Mouse (Mus musculus): Measurements from ENCODE around the gene Dkk3.

Dkk3 gene

GRCm38 (mm10) chr7:112158942-112159341, at the start of gene Dkk3:
Gene Dkk3 (minus strand): TSS chr7:112159057.
- DNase-seq, result no peak

DNA sequence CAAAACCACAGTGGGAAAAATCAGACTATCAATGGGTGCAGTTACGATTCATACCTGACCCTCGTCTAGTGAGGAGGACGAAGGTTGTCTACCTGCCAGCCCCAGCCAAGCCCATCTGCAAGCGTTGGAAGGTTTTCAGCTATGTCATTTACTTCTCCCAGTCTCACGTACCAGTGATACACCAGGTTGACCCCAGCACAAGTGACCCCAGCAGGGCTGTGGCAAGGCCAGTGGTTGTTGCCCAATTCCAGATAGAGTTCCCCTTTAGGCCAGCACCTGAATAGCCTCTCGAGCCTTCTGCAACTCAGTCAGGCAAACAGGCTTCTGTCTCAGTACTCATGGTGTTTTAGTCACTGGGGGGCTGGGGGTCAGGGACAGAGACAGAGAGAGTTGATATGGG, 48.9 kb upstream of the Dkk3 start:
- no peak for DNase-seq

- peak; percentile 61 for DNase-seq
These were observed 46.7 kb upstream of the Dkk3 start for GRCm38 (mm10) chr7:112205513-112205912.

DNA sequence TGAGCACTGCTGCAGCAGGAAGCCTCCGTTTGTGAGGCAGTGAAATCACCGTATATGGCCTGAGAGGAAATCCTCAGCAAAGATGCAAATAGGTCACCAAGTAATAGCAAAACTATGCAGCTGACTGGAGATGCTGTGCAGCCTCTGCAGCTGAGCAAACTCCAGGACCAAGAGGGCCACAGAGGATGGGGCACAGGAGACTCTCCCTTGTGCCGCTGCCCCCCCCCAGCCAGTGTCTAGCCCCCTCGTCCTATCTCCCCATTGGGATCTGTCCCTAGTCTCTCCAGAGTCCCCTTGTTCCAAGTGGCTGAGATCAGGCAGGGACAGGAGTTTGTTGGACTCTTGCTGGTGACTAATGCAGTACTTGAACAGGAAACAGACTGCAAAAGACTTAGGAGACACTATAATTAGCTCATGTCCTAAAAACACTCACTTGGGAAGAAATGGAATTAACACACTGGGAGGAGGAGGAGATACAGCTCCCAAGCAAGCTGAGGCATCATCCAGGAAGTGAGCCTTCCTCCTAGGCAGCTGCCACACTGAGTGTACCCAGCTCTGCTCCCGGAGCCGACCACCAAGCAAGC, 45.6 kb upstream of the Dkk3 start:
- no peak for DNase-seq

- no peak for DNase-seq
These were observed 45.1 kb upstream of the Dkk3 start for GRCm38 (mm10) chr7:112203937-112204336.

GRCm38 (mm10) chr7:112202843-112203242, 44.0 kb upstream of the Dkk3 start:
- DNase-seq, result no peak

DNA sequence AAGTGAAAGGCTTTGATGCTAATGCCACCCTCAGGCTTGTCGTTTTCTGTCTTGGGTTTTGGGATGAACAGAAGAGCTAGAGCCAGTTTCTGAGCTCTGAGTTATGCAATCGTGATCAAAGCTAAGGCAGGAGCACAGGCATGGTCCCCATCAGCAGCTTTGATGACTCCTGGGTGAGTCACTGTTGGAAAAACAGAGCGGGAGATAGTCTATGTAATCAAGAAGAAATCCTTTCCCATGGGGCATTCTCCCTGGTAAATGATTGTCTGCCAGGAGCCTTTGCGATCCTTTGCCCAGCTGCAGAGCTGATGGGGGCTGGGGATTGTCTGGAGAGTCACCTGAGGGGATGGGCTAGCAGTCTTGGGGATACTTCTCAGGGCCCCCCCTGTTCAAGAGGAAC, 43.3 kb upstream of the Dkk3 start:
- no peak for DNase-seq

DNA sequence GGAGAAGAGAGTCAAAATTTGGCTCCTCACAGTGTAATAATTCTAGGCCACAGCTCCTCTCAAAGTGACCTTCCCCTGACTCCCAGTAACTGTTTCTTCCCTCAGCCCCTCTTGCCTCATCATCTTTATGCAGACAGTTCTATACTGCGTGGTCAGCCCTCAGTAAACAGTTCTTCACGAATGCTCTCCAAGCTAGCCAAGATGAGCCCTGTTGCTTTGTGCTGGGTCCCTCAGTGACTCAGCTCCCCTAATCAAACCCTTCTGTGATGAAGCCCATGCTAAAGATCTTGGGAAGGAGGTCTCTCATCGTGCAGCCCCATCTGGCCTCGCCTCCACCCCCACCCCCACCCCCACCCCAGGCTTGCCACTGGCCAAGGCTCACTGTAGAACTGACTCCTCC, 41.9 kb upstream of the Dkk3 start:
- DNase-seq, result no peak

- DNase-seq, result no peak
These were observed 40.5 kb upstream of the Dkk3 start for GRCm38 (mm10) chr7:112199343-112199742.

DNA sequence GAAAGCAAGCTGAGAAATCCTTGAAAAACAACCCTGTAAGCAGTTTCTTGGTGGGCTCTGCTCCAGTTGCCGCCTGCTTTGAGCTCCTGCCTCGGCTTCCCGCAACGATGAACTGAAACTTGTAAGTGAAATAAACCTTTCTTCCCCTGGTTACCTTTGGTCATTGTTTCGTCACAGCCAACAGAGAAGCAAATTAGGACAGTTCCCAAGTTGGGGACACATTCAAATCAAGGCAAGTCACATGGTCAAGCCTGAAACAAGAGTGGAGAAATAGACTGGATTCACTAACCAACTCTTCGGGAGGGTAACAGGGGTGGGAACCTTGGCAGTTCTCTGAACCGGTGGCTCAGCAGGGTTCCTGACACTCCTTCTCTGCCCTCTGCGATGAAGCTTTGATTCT, 38.6 kb upstream of the Dkk3 start:
- DNase-seq, result no peak

DNA sequence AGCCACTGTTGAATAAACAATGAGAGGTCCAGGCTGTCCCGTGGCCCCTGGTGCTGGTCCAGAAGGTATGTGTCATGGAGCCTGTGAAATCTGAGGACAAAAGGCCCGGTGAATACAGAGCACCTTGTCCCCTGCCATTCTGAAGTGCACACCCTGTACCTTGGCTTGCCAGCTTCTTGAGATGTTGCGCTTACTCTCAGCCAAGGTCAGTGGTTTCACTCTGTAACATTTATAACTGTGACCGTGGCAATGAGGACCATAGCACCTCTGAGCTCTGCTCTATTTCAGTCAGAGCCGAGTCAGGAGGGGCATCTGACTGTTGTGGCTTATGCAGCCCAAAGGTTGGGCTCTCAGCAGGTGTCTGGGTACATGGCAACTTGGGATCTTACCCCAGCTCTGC, 35.4 kb upstream of the Dkk3 start:
- no peak for DNase-seq

GRCm38 (mm10) chr7:112192778-112193177, 33.9 kb upstream of the Dkk3 start:
- DNase-seq, result no peak

- DNase-seq, result no peak
These were observed 33.4 kb upstream of the Dkk3 start for GRCm38 (mm10) chr7:112192237-112192636.

DNA sequence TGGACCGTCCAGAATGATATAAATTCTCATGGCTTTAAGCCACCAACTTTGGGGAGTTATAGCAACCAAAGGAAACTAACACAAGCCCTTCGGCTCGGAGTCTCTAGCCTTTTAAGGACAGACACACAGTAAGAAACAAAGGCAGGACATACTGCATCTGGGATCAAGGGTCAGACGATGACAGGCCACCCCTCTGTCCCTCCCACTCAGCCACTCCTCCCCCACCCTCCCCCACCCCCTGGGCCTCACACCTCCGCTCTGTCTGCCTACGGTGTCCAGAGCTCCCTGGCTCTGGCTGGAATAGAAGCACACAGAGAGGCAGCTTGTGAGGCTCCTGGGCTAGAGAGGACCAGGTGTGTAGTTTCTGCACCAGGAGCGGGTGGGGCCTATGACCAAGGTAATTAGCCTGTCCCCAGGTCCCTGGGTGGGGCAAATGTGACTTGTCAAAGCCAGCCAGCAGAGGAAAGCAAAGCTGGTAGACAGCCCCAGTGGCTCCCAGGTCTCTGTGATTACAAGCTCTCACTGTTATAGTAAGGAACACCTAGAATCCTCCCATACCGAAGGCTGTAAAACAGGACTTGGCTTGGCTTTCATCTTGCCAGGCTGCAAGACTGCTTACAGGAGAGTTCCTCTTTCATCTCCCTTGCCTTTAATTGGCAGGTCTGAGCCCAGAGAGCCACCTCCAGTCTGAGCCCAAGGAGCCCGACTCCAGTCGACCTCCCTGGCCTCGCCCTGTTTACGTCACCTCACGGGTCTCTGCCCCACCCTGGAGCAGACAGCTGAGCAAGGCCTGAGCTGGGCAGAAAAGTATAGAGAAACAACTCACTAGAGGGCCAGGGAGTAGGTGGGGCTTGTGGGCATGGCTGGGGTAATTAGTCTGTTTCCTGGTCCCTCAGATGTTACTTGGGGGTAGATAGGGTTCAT, 28.9 kb upstream of the Dkk3 start:
- DNase-seq, result no peak

DNA sequence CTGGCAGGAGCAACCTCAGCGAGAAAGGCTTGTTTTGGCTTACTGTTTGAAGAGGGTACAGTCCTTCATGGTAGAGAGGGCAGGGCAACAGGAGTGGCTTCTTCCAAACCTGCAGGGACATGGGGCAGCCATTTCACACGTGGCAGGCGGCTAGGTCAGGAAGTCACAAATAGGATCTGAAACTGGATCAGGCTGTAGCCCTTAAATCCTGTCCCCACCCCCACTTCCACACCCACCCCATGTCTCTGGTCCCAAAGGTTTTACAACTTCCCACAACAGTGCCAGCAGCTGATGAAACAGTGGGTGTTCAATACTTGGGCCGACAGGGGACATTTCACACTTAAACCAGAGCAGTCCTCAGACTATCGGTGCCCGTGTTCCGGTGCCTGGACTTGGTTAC, 28.0 kb upstream of the Dkk3 start:
- DNase-seq, result no peak

- DNase-seq, result no peak
These were observed 26.4 kb upstream of the Dkk3 start for GRCm38 (mm10) chr7:112185226-112185745.

GRCm38 (mm10) chr7:112184519-112185225, 25.8 kb upstream of the Dkk3 start:
- no peak for DNase-seq

- DNase-seq, result peak; percentile 87
These were observed 24.5 kb upstream of the Dkk3 start for GRCm38 (mm10) chr7:112183258-112183841.

- DNase-seq, result peak; percentile 75
These were observed 21.4 kb upstream of the Dkk3 start for GRCm38 (mm10) chr7:112180235-112180705.

DNA sequence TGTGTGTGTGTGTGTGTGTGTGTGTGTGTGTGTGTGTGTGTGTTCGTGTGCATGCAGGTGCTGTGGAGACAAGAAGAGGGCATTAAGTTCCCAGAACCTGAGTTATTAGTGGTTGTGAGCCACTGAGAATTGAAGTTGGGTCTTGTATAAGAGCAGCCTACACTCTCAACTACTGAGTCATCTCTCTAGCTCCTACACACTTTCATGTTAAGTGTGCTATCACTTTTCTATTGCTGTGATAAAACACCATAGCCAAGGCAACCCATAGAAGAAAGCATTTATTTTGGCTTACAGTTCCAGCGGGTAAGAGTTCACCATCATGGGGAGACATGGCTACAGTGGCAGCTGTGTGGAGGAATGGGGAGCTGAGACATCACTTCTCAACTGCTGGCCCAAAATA, 17.8 kb upstream of the Dkk3 start:
- no peak for DNase-seq

DNA sequence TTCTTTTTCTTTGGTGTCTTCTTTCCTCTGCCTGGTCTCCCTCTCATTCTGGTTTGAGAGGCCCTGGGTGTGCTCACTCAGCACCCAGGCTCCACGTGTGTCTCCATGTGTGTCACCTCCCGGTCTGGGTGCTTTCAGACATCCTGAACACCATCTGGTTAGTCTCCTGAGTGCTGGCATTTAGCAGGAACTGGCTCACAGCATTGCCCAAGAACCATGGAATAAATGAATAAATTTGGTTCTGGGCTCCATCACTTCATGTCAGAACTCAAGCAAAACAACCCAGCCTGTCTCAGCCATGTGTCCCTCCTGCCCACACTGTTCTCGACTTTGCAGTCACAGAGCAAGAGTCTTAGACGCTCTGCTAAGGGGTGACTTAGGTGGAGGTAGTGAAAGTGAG, 13.8 kb upstream of the Dkk3 start:
- DNase-seq, result no peak

GRCm38 (mm10) chr7:112169955-112170692, 11.3 kb upstream of the Dkk3 start:
- no peak for DNase-seq

Data from thymus, postnatal 14 days (tissue).